Mouse (Mus musculus): ENCODE data around the gene Rarb. TPM values are rescaled to one million over a fixed set of nuclear protein-coding genes. Genes with fewer than 3 reads are reported as not detected.

The Rarb gene
- polyA plus RNA-seq, 1 experiment = not detected

DNA sequence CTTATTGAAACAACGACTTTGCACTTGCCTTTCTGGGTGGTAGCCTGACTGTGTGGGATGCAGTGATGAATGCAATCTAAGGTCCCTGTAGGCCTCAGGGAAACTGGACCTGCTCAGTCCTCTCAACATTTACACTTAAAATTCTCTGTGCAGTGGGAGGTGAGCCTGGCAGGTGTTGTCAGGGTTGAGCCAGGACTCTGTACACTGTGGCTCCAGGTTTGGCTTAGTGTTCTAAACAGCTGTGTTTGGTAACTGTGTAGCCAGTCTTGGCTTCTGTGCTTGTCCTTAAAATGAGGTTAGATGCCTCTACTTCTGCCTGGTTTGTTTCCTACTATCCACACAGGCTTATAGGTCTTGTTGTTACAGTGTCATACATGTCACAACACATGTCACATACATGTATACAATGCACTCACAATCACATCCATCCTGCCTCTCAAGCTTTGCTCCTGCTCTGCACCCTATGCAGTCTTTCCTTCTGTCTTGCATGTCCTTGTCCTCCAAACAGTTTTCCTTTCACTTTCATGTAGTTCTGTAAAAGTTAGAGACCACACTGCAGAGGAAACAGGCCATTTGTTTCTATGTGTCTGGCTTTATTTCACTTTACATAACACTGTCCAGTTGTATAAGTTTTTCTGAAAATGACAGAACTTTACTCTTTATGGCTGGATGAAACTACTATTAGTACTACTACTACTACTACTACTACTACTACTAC is 340.2 kb downstream of the Rarb start:
- Histone ChIP-seq H3K4me1 (ENCODE audit: control insufficient read depth, insufficient read depth, low read length) (no peaks in the 10 kb centered on the region), H3K27ac (ENCODE audit: insufficient read depth, low read depth, low read length) (no peak overlapping the region), H3K4me3 (ENCODE audit: insufficient read depth, low read length) (no peak overlapping the region)
- no peak for TF ChIP-seq CTCF (IDR thresholded peaks at IDR 0.05; ENCODE audit: low read depth, low read length)
- TF ChIP-seq POLR2A (IDR thresholded peaks at IDR 0.05; ENCODE audit: borderline replicate concordance, low read depth, low read length) = no peak

GRCm38 (mm10) chr14:16448269-16448987 is 370.5 kb downstream of the Rarb start:
- Histone ChIP-seq H3K27ac (ENCODE audit: insufficient read depth, low read depth, low read length) (no peak overlapping the region), H3K4me3 (ENCODE audit: insufficient read depth, low read length) (no peak overlapping the region), H3K4me1 (ENCODE audit: control insufficient read depth, insufficient read depth, low read length) (no peaks in the 10 kb centered on the region)
- TF ChIP-seq POLR2A (IDR thresholded peaks at IDR 0.05; ENCODE audit: borderline replicate concordance, low read depth, low read length) (no peak), CTCF (IDR thresholded peaks at IDR 0.05; ENCODE audit: low read depth, low read length) (no peak)

DNA sequence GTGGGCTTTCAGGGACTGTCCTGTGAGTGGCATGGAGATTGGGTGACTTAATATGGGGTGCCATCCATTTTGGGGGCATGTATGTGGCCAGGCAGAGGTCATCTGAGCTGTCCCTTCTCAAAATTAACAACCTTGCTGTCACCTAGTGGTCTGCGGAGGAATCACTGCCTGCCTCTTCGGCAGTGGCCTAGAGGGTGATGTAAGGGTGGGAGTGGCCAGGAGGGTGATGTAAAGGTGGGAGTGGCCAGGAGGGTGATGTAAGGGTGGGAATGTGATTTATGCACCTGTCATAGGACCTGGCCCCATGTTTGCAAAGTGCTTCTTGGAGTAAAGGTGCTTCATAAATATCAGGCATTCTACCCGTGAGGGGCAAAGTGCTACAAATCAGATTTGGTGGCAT is 371.4 kb downstream of the Rarb start:
- H3K4me1 ChIP-seq (ENCODE audit: control insufficient read depth, insufficient read depth, low read length) = no peaks in the 10 kb centered on the region
- no peak overlapping the region for H3K4me3 ChIP-seq (ENCODE audit: insufficient read depth, low read length)
- H3K27ac ChIP-seq (ENCODE audit: insufficient read depth, low read depth, low read length) = no peak overlapping the region
- no peak for TF ChIP-seq POLR2A (IDR thresholded peaks at IDR 0.05; ENCODE audit: borderline replicate concordance, low read depth, low read length)
- peak; percentile 40; the same call in 1 of the 2 replicates for TF ChIP-seq CTCF (IDR thresholded peaks at IDR 0.05; ENCODE audit: low read depth, low read length)

DNA sequence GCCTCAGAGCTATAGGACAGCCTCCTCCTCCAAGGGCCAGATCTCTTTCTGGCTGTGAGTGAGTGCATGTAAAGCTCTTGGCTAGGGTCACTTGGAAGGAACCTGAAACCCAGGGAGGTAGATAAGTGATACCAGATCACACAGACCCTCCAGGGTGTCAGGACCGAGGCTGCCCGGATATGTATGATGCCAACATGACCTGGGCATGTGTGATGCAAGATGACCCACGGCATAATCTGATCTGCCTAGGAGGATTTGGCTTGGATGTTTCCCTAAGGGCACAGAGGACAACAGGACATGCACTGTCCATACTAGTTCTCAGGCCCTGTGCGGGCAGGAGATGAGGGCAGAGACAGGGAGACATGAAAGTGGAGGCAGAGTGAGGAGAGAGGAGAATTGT is 374.1 kb downstream of the Rarb start:
- Histone ChIP-seq H3K4me3 (ENCODE audit: insufficient read depth, low read length) (no peak overlapping the region), H3K4me1 (ENCODE audit: control insufficient read depth, insufficient read depth, low read length) (no peaks in the 10 kb centered on the region), H3K27ac (ENCODE audit: insufficient read depth, low read depth, low read length) (no peak overlapping the region)
- TF ChIP-seq CTCF (IDR thresholded peaks at IDR 0.05; ENCODE audit: low read depth, low read length) (no peak), POLR2A (IDR thresholded peaks at IDR 0.05; ENCODE audit: borderline replicate concordance, low read depth, low read length) (no peak)

DNA sequence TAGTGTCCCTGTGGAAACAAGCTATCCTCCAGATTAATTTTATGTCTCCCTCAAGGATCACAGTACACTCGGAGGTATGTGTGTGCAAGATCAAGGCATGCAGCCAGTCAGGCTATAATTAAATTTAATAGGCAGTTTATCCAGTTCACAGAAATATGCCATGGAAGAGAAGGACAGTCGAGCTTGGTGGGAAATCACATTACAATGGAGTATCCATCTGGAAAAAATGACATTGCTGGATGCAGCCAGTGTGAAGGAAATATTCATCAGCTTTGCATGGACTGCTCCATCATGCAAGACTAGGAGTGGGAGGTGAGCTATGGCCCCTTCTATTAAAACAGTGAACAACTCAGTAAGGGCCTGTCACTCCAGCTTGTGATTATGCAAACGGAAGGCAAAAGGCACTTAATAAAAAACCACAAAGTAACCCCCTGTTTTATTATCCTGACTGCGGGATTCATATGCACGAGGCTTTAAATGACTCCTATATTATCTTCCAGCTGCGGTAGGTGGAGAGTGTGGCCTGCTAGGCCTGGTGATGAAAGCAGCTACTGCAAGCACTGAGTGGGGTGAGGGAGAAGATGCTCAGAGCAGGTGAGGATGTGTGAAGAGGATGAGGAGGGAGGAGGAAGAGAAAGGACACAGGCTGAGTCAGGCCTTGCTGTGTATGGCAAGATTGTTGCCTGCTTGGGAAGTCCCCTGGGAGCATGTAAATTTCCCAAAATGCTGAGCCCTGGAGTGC is 379.4 kb downstream of the Rarb start:
- TF ChIP-seq CTCF (IDR thresholded peaks at IDR 0.05; ENCODE audit: low read depth, low read length) (no peak), POLR2A (IDR thresholded peaks at IDR 0.05; ENCODE audit: borderline replicate concordance, low read depth, low read length) (no peak)
- H3K4me3 ChIP-seq (ENCODE audit: insufficient read depth, low read length) = no peak overlapping the region
- no peaks in the 10 kb centered on the region for H3K4me1 ChIP-seq (ENCODE audit: control insufficient read depth, insufficient read depth, low read length)
- no peak overlapping the region for H3K27ac ChIP-seq (ENCODE audit: insufficient read depth, low read depth, low read length)

DNA sequence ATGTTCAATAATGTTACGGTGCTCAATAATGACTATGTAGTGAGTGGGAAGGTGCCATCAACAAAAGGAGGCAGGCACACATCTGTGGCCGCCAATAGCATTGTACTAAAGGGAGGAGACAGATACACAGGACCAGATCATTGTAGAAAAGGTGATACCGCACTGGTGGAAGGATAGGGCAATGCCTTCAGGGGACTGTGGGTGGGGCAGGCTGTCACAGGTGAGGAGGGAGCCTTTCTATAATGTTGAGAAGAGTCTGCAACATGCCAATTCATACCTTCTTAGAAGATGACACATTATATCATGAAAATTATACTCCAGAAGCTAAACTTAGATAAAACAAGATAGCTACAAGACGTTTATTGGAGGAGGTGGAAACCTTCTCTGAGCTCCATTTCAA is 381.6 kb downstream of the Rarb start:
- no peak overlapping the region for H3K27ac ChIP-seq (ENCODE audit: insufficient read depth, low read depth, low read length)
- H3K4me1 ChIP-seq (ENCODE audit: control insufficient read depth, insufficient read depth, low read length) = peaks cover 10% of the 10 kb centered on the region
- no peak overlapping the region for H3K4me3 ChIP-seq (ENCODE audit: insufficient read depth, low read length)
- TF ChIP-seq CTCF (IDR thresholded peaks at IDR 0.05; ENCODE audit: low read depth, low read length) = no peak
- no peak for TF ChIP-seq POLR2A (IDR thresholded peaks at IDR 0.05; ENCODE audit: borderline replicate concordance, low read depth, low read length)

DNA sequence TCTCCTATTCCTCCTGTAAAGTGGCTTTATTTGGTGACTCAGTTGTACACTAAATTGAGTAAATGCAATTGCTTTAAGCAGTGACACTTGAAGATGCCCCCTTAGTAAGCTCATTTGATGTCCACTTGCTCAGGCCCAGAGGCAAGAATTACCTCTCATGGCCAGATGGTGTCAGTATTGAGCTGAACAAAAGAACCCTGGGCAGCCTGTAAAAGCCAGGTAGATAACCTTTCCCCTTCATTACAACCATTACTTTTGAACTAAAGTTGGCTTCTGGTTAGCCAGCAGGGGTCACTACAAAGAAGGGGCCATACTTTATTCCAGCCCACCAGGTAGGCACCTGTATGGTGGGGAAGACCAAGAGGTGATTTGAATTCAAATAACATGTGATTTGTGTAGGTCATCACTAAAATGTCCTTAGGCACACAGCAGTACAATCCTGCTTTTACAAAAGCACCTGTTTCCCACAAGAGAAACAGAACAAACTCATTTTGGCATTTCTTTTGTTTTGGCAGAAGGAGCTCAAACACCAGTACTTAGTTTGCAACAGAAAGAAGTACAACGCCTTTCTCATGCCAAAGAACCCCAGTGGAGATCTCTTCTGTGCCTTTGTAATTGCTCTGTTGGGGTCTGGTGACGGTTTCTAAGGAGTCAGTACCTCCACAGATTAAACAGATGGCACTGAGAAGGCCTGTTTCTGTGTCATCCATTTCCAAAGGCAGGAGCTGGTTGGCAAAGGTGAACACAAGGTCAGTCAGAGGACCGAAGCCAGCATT is 384.4 kb downstream of the Rarb start:
- no peak overlapping the region for H3K4me3 ChIP-seq (ENCODE audit: insufficient read depth, low read length)
- no peak overlapping the region for H3K27ac ChIP-seq (ENCODE audit: insufficient read depth, low read depth, low read length)
- no peak for TF ChIP-seq CTCF (IDR thresholded peaks at IDR 0.05; ENCODE audit: low read depth, low read length)
- no peak for TF ChIP-seq POLR2A (IDR thresholded peaks at IDR 0.05; ENCODE audit: borderline replicate concordance, low read depth, low read length)
- peaks cover 10% of the 10 kb centered on the region for H3K4me1 ChIP-seq (ENCODE audit: control insufficient read depth, insufficient read depth, low read length)

DNA sequence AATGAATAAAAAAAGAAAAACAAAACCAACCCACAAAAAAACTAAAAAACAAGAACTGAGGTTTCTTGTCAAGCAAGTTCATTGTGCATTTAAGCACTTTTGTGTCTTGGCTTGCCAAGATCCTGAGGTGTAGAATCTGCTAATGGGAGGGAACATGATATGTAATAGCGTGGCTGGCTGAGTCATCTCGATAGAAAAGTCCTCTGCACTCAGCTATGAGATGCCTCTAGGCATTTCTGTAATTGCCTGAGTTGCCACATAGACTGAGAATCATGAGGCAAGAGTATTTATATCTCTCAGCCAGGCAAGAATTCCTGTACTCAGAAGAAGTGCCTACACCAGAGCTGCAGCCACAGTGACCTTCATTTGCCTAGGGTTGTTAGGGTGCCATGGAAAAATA is 385.8 kb downstream of the Rarb start:
- TF ChIP-seq POLR2A (IDR thresholded peaks at IDR 0.05; ENCODE audit: borderline replicate concordance, low read depth, low read length) = no peak
- no peak overlapping the region for H3K4me3 ChIP-seq (ENCODE audit: insufficient read depth, low read length)
- peaks cover 10% of the 10 kb centered on the region for H3K4me1 ChIP-seq (ENCODE audit: control insufficient read depth, insufficient read depth, low read length)
- H3K27ac ChIP-seq (ENCODE audit: insufficient read depth, low read depth, low read length) = peak overlapping the region; percentile 23; the same call in 1 of the 2 replicates

- TF ChIP-seq POLR2A (IDR thresholded peaks at IDR 0.05; ENCODE audit: borderline replicate concordance, low read depth, low read length) (no peak), CTCF (IDR thresholded peaks at IDR 0.05; ENCODE audit: low read depth, low read length) (no peak)
- Histone ChIP-seq H3K27ac (ENCODE audit: insufficient read depth, low read depth, low read length) (no peak overlapping the region), H3K4me1 (ENCODE audit: control insufficient read depth, insufficient read depth, low read length) (peaks cover 10% of the 10 kb centered on the region), H3K4me3 (ENCODE audit: insufficient read depth, low read length) (no peak overlapping the region)
Measured at GRCm38 (mm10) chr14:16432550-16432949, 386.4 kb downstream of the Rarb start.
